Mouse (Mus musculus) left cerebral cortex, postnatal 10 days (tissue): ENCODE results near the gene Npm3. TPM values are rescaled to one million over a fixed set of nuclear protein-coding genes. Genes with fewer than 3 reads are reported as not detected.
A peak's percentile ranks its signal among the peaks of the same experiment; 100 is the strongest.

Experiments used
- DNase-seq, 2 experiments: peaks; one replicate each; pipeline ENCODE4 v3.0.0; 2021 to 2022; ENCODE audit warnings: low spot score in 2 of 2, mixed read lengths in 1 of 2; ENCODE audit errors: extremely low spot score in 1 of 2
- intact Hi-C: fragments of 180-260 bp; cut with DNase I; formaldehyde crosslinking; loops from one replicate; pipeline ENCODE4 v1.15.1; 2025
- total RNA-seq, 2 experiments: library from RNA; stranded (reverse); gene quantifications; 2 replicates each; pipeline ENCODE4 v1.2.3; 2021

Npm3 gene
- total RNA-seq: 10 to 100 TPM in 1 of 2 experiments, 1 to 10 TPM in 1; 9.7 to 11.1 TPM

GRCm38 (mm10) chr19:45749243-45750043 is at the start of gene Npm3:
TSS of gene Npm3 (minus strand) at chr19:45749591.
- DNase-seq: peak; percentile 65 to 91
- intact Hi-C loops: loop anchor here (2.0 kb wide), 1 partner anchor 529 kb away; no protein-coding TSS in a partner anchor

GRCm38 (mm10) chr19:45796879-45797278 is 47.5 kb upstream of the Npm3 start:
- DNase-seq: no peak
- intact Hi-C loops: no loop called here

GRCm38 (mm10) chr19:45796061-45796556 is 46.7 kb upstream of the Npm3 start:
- intact Hi-C loops: no loop called here
- no peak for DNase-seq

- intact Hi-C loops: no loop called here
- no peak for DNase-seq
Observed at GRCm38 (mm10) chr19:45795406-45795944, 46.1 kb upstream of the Npm3 start.

- intact Hi-C loops: no loop called here
- no peak for DNase-seq
Observed at GRCm38 (mm10) chr19:45794718-45795117, 45.3 kb upstream of the Npm3 start.

- DNase-seq: no peak
- intact Hi-C loops: no loop called here
Observed at GRCm38 (mm10) chr19:45792404-45792803, 43.0 kb upstream of the Npm3 start.

GRCm38 (mm10) chr19:45789888-45790874 is 40.8 kb upstream of the Npm3 start:
- no peak for DNase-seq
- intact Hi-C loops: no loop called here

GRCm38 (mm10) chr19:45789365-45789764 is 40.0 kb upstream of the Npm3 start:
- DNase-seq: no peak
- intact Hi-C loops: no loop called here

GRCm38 (mm10) chr19:45788337-45788736 is 38.9 kb upstream of the Npm3 start:
- no peak for DNase-seq
- intact Hi-C loops: no loop called here

GRCm38 (mm10) chr19:45787450-45787849 is 38.1 kb upstream of the Npm3 start:
- DNase-seq: no peak
- intact Hi-C loops: no loop called here

- intact Hi-C loops: no loop called here
Observed at GRCm38 (mm10) chr19:45785470-45785869, 36.1 kb upstream of the Npm3 start.

GRCm38 (mm10) chr19:45783933-45784576 is 34.7 kb upstream of the Npm3 start:
- no peak for DNase-seq
- intact Hi-C loops: no loop called here

More at GRCm38 (mm10) chr19:45785470-45785869, 36.1 kb upstream of the Npm3 start:
- DNase-seq: no peak

GRCm38 (mm10) chr19:45783181-45783932 is 34.0 kb upstream of the Npm3 start, which contains the start of gene Mgea5:
TSS of gene Mgea5 (minus strand) at chr19:45783837.
- DNase-seq: peak; percentile 98 to 99
- intact Hi-C loops: no loop called here

GRCm38 (mm10) chr19:45782315-45783001 is 33.1 kb upstream of the Npm3 start:
- DNase-seq: peak; percentile 62 to 90
- intact Hi-C loops: no loop called here

GRCm38 (mm10) chr19:45781676-45782075 is 32.3 kb upstream of the Npm3 start:
- intact Hi-C loops: no loop called here
- DNase-seq: no peak

- intact Hi-C loops: no loop called here
- DNase-seq: no peak
Observed at GRCm38 (mm10) chr19:45780350-45780915, 31.0 kb upstream of the Npm3 start.

GRCm38 (mm10) chr19:45775486-45775885 is 26.1 kb upstream of the Npm3 start:
- intact Hi-C loops: no loop called here
- DNase-seq: no peak
